Mouse (Mus musculus) liver, embryonic 11.5 days (tissue): ENCODE measurements around the gene Vmn1r54. TPM values are rescaled to one million over a fixed set of nuclear protein-coding genes. Genes with fewer than 3 reads are reported as not detected.

Experiments
- ATAC-seq: fragments of 200-750 bp; cut with Nextera tagmentation; replicated peaks from 2 replicates; pipeline ENCODE4 v1.8.0; 2017; ENCODE audit warnings: moderate number of reproducible peaks, mild to moderate bottlenecking, moderate TSS enrichment, moderate library complexity; ENCODE audit not compliant: low FRiP score
- DNase-seq: peaks from one replicate; pipeline ENCODE4 v3.0.0-alpha.2; 2017; ENCODE audit warnings: low spot score
- H3K27ac ChIP-seq: fragments of 300-500 bp; sonication (generic); 2 replicates; pipeline ENCODE4 v1.5.1; 2014; ENCODE audit warnings: mild to moderate bottlenecking, low read depth, low read length, control low read depth
- H3K27me3 ChIP-seq: fragments of 300-500 bp; sonication (generic); replicated peaks from 2 replicates; pipeline ENCODE4 v1.6.1; 2014; ENCODE audit warnings: low read length, mixed read lengths; ENCODE audit not compliant: control insufficient read depth, insufficient read depth
- H3K36me3 ChIP-seq: fragments of 300-500 bp; sonication (generic); 2 replicates; pipeline ENCODE4 v1.6.1; 2014; ENCODE audit warnings: mild to moderate bottlenecking, low read length, moderate library complexity, mixed read lengths; ENCODE audit not compliant: control insufficient read depth, insufficient read depth
- H3K4me1 ChIP-seq: fragments of 300-500 bp; sonication (generic); replicated peaks from 2 replicates; pipeline ENCODE4 v1.6.1; 2014; ENCODE audit warnings: low read length, mixed read lengths; ENCODE audit not compliant: control insufficient read depth, insufficient read depth
- H3K4me2 ChIP-seq: fragments of 300-500 bp; sonication (generic); 2 replicates; pipeline ENCODE4 v1.6.1; 2014; ENCODE audit warnings: mild to moderate bottlenecking, control low read depth, moderate library complexity
- H3K4me3 ChIP-seq: fragments of 300-500 bp; sonication (generic); 2 replicates; pipeline ENCODE4 v1.5.1; 2014; ENCODE audit warnings: low read depth, low read length, control low read depth
- H3K9ac ChIP-seq: fragments of 300-500 bp; sonication (generic); 2 replicates; pipeline ENCODE4 v1.6.1; 2014; ENCODE audit warnings: low read depth, low read length, control low read depth
- H3K9me3 ChIP-seq: fragments of 300-500 bp; sonication (generic); 2 replicates; pipeline ENCODE4 v1.6.1; 2016; ENCODE audit warnings: low read length, inconsistent platforms, mixed read lengths; ENCODE audit not compliant: control insufficient read depth
- WGBS: fragments of 180-500 bp; shearing (Covaris S2); extraction: QIAGEN DNeasy Blood & Tissue Kit; methylation state at CpG from one replicate; pipeline ENCODE4 v1.1.7; 2014; 5-methylcytosine and 5-hydroxymethylcytosine counted together
- polyA plus RNA-seq: library from polyadenylated mRNA; unstranded; fragments of >200 nt; fragmentation: Nextera tagmentation; extraction: Ambion mirVana; gene quantifications from 2 replicates; pipeline ENCODE4 v1.2.1, GENCODE M21; 2014

The Vmn1r54 gene
- polyA plus RNA-seq, 1 experiment from 2014 or later: not detected

GRCm38 (mm10) chr6:90308839-90309778 lies 63.0 kb downstream of the Vmn1r54 start:
- WGBS: 76% methylated on average over 87 of the region's 87 CpGs
- ATAC-seq (no peak; the same call in 1 of the 2 replicates), DNase-seq (no peak)
- H3K27me3 ChIP-seq: no peaks in the 10 kb centered on the region
- H3K4me1 ChIP-seq: no peaks in the 10 kb centered on the region
- H3K9ac ChIP-seq: no peak overlapping the region
- no peak overlapping the region for H3K27ac ChIP-seq
- peaks cover 3% of the 10 kb centered on the region; the same call in 1 of the 2 replicates for H3K36me3 ChIP-seq
- no peak overlapping the region for H3K4me3 ChIP-seq
- H3K4me2 ChIP-seq: no peak overlapping the region
- H3K9me3 ChIP-seq: peaks cover 6% of the 10 kb centered on the region; the same call in 1 of the 2 replicates

- no peaks in the 10 kb centered on the region for H3K4me1 ChIP-seq
- no peaks in the 10 kb centered on the region for H3K27me3 ChIP-seq
- no peak overlapping the region for H3K4me2 ChIP-seq
- 76% methylated on average over 5 of the region's 5 CpGs for WGBS
- no peaks in the 10 kb centered on the region for H3K9me3 ChIP-seq
- H3K4me3 ChIP-seq: no peak overlapping the region
- H3K9ac ChIP-seq: no peak overlapping the region
- H3K27ac ChIP-seq: no peak overlapping the region
- no peak for ATAC-seq
- DNase-seq: no peak
- H3K36me3 ChIP-seq: no peaks in the 10 kb centered on the region
Observed at GRCm38 (mm10) chr6:90315961-90316360, 69.9 kb downstream of the Vmn1r54 start.

- Histone ChIP-seq H3K4me1 (no peaks in the 10 kb centered on the region), H3K4me3 (no peak overlapping the region), H3K36me3 (no peaks in the 10 kb centered on the region), H3K4me2 (no peak overlapping the region), H3K27ac (no peak overlapping the region), H3K9me3 (no peaks in the 10 kb centered on the region), H3K9ac (no peak overlapping the region), H3K27me3 (no peaks in the 10 kb centered on the region)
- WGBS: 84% methylated on average over 2 of the region's 2 CpGs
- DNase-seq: no peak
- no peak for ATAC-seq
Observed at GRCm38 (mm10) chr6:90317510-90318258, 71.6 kb downstream of the Vmn1r54 start.

- H3K4me2 ChIP-seq: no peak overlapping the region
- 86% methylated on average over 2 of the region's 2 CpGs for WGBS
- ATAC-seq: no peak
Observed at GRCm38 (mm10) chr6:90319019-90319418, 72.9 kb downstream of the Vmn1r54 start.

GRCm38 (mm10) chr6:90319475-90320191 lies 73.5 kb downstream of the Vmn1r54 start:
- Histone ChIP-seq H3K9ac (no peak overlapping the region), H3K27me3 (no peaks in the 10 kb centered on the region), H3K9me3 (no peaks in the 10 kb centered on the region), H3K27ac (no peak overlapping the region), H3K4me2 (no peak overlapping the region), H3K4me1 (no peaks in the 10 kb centered on the region), H3K36me3 (no peaks in the 10 kb centered on the region), H3K4me3 (no peak overlapping the region)
- WGBS: 75% methylated on average over 7 of the region's 7 CpGs
- ATAC-seq (no peak), DNase-seq (no peak)

More at GRCm38 (mm10) chr6:90319019-90319418, 72.9 kb downstream of the Vmn1r54 start:
- H3K27me3 ChIP-seq: no peaks in the 10 kb centered on the region
- no peaks in the 10 kb centered on the region for H3K4me1 ChIP-seq
- no peak overlapping the region for H3K4me3 ChIP-seq
- H3K27ac ChIP-seq: no peak overlapping the region
- H3K9me3 ChIP-seq: no peaks in the 10 kb centered on the region
- no peak for DNase-seq
- H3K9ac ChIP-seq: no peak overlapping the region
- no peaks in the 10 kb centered on the region for H3K36me3 ChIP-seq

- WGBS: 69% methylated on average over 5 of the region's 5 CpGs
- Histone ChIP-seq H3K9me3 (no peaks in the 10 kb centered on the region), H3K36me3 (no peaks in the 10 kb centered on the region), H3K4me2 (no peak overlapping the region), H3K4me3 (no peak overlapping the region), H3K9ac (no peak overlapping the region), H3K4me1 (no peaks in the 10 kb centered on the region), H3K27ac (peak overlapping the region; percentile 67), H3K27me3 (peaks cover 4% of the 10 kb centered on the region; the same call in 1 of the 2 replicates)
- DNase-seq (no peak), ATAC-seq (peak; percentile 55)
Observed at GRCm38 (mm10) chr6:90320429-90320828, 74.3 kb downstream of the Vmn1r54 start.

Other genes starting within 250 kb of the Vmn1r54 start
- not detected in 2 replicates for gene Vmn1r47, start 230.2 kb upstream of the Vmn1r54 start, polyA plus RNA-seq
- not detected in 2 replicates for gene Vmn1r48, start 209.5 kb upstream of the Vmn1r54 start, polyA plus RNA-seq
- gene Vmn1r49, start 167.8 kb upstream of the Vmn1r54 start, polyA plus RNA-seq: not detected in 2 replicates
- gene Vmn1r50, start 144.9 kb upstream of the Vmn1r54 start, polyA plus RNA-seq: not detected in 2 replicates
- not detected in 2 replicates for gene Vmn1r51, start 123.7 kb upstream of the Vmn1r54 start, polyA plus RNA-seq
- gene Vmn1r52, start 71.5 kb upstream of the Vmn1r54 start, polyA plus RNA-seq: not detected in 2 replicates
- not detected in 2 replicates for gene V1ra8, start 43.5 kb upstream of the Vmn1r54 start, polyA plus RNA-seq
- gene Vmn1r53, start 21.9 kb upstream of the Vmn1r54 start, polyA plus RNA-seq: not detected in 2 replicates
- not detected in 2 replicates for gene BC048671, start 54.9 kb downstream of the Vmn1r54 start, polyA plus RNA-seq
- 16.7 and 17.4 TPM in 2 replicates for gene Chst13, start 78.9 kb downstream of the Vmn1r54 start, polyA plus RNA-seq
- gene Uroc1, start 87.0 kb downstream of the Vmn1r54 start, polyA plus RNA-seq: 2.6 and 3.0 TPM in 2 replicates
- 6.6 and 6.9 TPM in 2 replicates for gene Zxdc, start 123.2 kb downstream of the Vmn1r54 start, polyA plus RNA-seq
- gene Cfap100, start 182.5 kb downstream of the Vmn1r54 start, polyA plus RNA-seq: 0.18 TPM in 2 replicates
- gene Klf15, start 216.3 kb downstream of the Vmn1r54 start, polyA plus RNA-seq: 10.6 and 12.3 TPM in 2 replicates
- 6.5 and 6.6 TPM in 2 replicates for gene Aldh1l1, start 240.1 kb downstream of the Vmn1r54 start, polyA plus RNA-seq